Mouse (Mus musculus) bone marrow, adult 2 months (tissue): ENCODE measurements around the gene Gpt2. TPM values are rescaled to one million over a fixed set of nuclear protein-coding genes. Genes with fewer than 3 reads are reported as not detected.

ENCODE experiments used
- H3K27ac ChIP-seq: fragments of 200-500 bp; 2 replicates; pipeline ENCODE4 v1.5.1; 2012; ENCODE audit warnings: low read depth, mild to moderate bottlenecking, control low read depth, inconsistent platforms, low read length; ENCODE audit not compliant: control insufficient read depth, poor library complexity, insufficient read depth
- H3K4me1 ChIP-seq: fragments of 200-500 bp; 2 replicates; pipeline ENCODE4 v1.6.1; 2011; ENCODE audit warnings: low read length; ENCODE audit not compliant: control insufficient read depth, insufficient read depth
- H3K4me3 ChIP-seq: fragments of 200-500 bp; replicated peaks from 2 replicates; pipeline ENCODE3; 2011; ENCODE audit warnings: mild to moderate bottlenecking, low read depth, low read length, control low read depth; ENCODE audit not compliant: control insufficient read depth
- CTCF ChIP-seq: fragments of 200-500 bp; IDR thresholded peaks from 2 replicates; pipeline ENCODE4 v1.5.1; 2011; ENCODE audit warnings: low read length, control low read depth; ENCODE audit not compliant: control insufficient read depth, insufficient read depth
- POLR2A ChIP-seq: fragments of 200-500 bp; IDR thresholded peaks from 2 replicates; pipeline ENCODE4 v1.6.1; 2011; ENCODE audit warnings: low read depth, mild to moderate bottlenecking, control low read depth, low read length, borderline replicate concordance; ENCODE audit not compliant: control insufficient read depth
- WGBS: fragments of 180-500 bp; shearing (Covaris S2); methylation state at CpG from one replicate; pipeline ENCODE4 v1.1.7; 2018; 5-methylcytosine and 5-hydroxymethylcytosine counted together
- polyA plus RNA-seq: library from polyadenylated mRNA; stranded (reverse); fragments of >200 nt; gene quantifications from 2 replicates; pipeline ENCODE4 v1.2.4, GENCODE M21; 2011; ENCODE audit warnings: low replicate concordance; ENCODE audit not compliant: missing spikeins, insufficient read depth, insufficient read length

The Gpt2 gene
- polyA plus RNA-seq, 1 experiment, result 4.0 TPM

DNA sequence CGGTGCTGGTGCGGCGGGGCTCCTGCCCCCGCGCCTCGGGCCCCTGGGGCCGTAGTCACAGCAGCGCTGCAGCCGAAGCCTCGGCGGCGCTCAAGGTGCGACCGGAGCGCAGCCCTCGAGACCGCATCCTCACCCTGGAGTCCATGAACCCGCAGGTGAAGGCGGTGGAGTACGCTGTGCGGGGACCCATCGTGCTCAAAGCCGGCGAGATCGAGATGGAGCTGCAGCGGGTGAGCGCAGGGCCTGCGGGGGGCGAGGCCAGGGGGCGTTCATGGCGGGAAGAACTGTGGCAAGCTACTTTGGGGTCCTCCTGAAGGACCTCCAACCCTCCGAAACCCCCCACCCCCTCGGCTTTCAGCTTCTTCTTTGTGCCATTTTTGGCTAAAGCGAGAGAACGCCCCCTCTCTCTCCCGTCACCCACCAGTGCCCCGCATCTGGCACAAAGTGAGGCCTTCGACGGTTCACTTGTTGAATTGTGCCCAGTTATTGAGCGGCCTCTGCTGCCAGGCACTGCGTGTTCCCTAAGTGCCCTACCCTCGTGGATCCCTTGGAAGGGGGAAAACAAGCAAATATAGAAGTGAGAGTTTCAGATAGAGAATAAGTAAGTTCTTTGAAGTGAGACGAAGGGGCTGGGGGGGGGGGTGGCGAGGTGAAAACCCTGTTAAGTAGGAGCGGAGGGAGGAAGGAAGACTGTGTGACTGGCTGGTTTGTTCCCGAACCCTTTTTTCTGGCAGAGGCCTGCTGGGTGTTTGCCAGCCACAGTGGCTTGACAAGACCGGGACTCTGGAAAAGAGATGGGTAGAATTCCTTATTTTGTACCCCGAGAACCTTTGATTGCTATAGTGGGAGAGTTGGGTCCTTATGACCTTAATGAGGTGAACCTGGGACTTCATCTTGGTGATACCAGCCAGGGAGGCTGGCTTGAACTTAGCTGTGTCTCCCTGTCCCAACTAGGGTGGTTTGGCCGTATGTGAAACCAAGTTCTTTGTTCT, 860 bp downstream of the Gpt2 start:
- Histone ChIP-seq H3K4me3 (peak overlapping the region; percentile 96), H3K27ac (no peak overlapping the region), H3K4me1 (no peaks in the 10 kb centered on the region; the same call in 1 of the 2 replicates)
- no peak for TF ChIP-seq POLR2A
- TF ChIP-seq CTCF, result no peak
- 11% methylated on average over 48 of the region's 49 CpGs for WGBS

DNA sequence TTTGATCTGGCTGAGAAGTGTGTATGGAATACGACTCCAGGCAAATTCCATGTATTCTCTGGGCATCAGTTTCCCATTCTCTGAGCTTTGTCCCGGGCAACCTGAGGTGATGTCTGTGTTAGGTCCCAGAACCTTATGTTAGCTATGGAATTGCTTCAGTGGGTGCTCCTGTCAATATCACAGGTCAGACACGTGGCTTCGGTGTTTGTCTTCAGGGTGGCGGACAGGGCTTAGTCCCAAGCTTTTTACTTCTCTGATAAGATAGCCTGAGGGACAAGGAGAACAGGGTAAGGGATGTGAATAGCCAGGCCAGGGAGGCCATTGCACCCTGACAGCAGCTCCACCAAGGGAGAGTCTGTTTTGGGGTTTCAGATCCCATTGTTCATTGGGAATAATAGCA, 3.7 kb downstream of the Gpt2 start:
- TF ChIP-seq POLR2A (no peak), CTCF (no peak)

DNA sequence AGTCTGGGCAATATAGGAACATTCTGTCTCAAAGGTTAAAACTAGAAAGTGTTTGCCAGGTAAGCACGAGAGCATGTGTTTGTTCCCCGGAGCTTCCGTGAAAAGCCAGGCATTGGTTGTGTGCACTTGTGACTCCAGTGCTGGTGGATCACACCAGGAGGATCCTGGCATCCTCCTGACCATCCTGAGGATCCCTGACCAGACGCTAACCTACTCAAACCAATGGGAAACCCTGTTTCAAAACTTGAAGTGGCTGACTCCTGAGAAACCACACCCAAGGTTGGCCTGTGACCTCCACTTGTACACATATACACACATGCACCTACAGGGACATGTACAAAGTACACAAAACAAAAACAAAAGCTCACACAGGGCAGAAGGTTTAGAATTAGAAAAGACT, 4.4 kb downstream of the Gpt2 start:
- H3K4me1 ChIP-seq, result peaks cover 2% of the 10 kb centered on the region; the same call in 1 of the 2 replicates
- no peak overlapping the region for H3K27ac ChIP-seq
- TF ChIP-seq POLR2A (no peak), CTCF (no peak)
- WGBS, result 82% methylated on average over 4 of the region's 4 CpGs
- H3K4me3 ChIP-seq, result no peak overlapping the region

More for the DNA sequence above, 3.7 kb downstream of the Gpt2 start:
- no peak overlapping the region for H3K4me3 ChIP-seq
- no peak overlapping the region for H3K27ac ChIP-seq
- 88% methylated on average over 5 of the region's 5 CpGs for WGBS
- peaks cover 2% of the 10 kb centered on the region; the same call in 1 of the 2 replicates for H3K4me1 ChIP-seq

DNA sequence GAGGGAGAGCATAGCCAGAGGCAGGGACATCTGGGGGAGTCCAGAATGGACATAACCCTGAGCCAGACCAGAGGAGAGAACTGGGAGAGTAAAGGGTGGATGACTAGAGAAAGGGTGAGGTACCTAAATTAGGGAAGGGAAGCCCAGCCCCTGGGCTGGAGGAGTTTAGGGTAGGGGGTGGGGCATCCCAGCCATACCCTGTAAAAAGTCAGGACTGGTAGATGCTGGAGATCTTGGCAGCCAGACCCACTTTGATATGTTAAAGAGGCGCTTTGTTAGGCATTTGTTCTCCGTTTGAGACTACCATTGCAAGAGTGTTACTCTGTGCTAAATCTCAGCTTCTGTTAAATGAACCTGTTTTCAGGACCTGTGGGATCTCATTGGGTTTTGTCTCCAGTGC, 6.2 kb downstream of the Gpt2 start:
- TF ChIP-seq CTCF (no peak), POLR2A (no peak)
- Histone ChIP-seq H3K4me3 (no peak overlapping the region), H3K4me1 (peaks cover 3% of the 10 kb centered on the region; the same call in 1 of the 2 replicates), H3K27ac (no peak overlapping the region)
- whole genome bisulfite sequencing, result 91% methylated on average over 2 of the region's 2 CpGs

DNA sequence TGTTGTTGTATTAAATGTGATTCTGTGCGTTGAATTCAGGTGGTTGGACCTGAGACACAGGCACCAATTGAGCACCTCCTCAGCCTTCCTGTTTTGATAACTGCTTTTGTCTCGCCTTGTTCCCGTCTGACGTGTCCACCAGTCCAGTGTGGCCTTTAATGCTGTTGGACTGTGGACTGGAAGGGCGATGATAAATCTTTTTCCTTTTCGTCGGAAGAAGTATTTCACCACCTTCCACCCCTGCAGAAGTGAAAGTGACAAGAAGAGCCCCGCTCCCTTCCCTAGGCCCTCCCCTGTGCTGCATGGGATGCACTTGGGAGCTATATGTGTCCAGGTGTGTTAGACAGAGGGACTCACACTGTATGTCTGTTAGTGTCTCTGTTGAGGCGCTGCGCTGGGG, 8.1 kb downstream of the Gpt2 start:
- 66% methylated on average over 10 of the region's 10 CpGs for WGBS
- Histone ChIP-seq H3K4me3 (no peak overlapping the region), H3K27ac (no peak overlapping the region), H3K4me1 (peaks cover 3% of the 10 kb centered on the region; the same call in 1 of the 2 replicates)
- no peak for TF ChIP-seq POLR2A
- no peak for TF ChIP-seq CTCF

DNA sequence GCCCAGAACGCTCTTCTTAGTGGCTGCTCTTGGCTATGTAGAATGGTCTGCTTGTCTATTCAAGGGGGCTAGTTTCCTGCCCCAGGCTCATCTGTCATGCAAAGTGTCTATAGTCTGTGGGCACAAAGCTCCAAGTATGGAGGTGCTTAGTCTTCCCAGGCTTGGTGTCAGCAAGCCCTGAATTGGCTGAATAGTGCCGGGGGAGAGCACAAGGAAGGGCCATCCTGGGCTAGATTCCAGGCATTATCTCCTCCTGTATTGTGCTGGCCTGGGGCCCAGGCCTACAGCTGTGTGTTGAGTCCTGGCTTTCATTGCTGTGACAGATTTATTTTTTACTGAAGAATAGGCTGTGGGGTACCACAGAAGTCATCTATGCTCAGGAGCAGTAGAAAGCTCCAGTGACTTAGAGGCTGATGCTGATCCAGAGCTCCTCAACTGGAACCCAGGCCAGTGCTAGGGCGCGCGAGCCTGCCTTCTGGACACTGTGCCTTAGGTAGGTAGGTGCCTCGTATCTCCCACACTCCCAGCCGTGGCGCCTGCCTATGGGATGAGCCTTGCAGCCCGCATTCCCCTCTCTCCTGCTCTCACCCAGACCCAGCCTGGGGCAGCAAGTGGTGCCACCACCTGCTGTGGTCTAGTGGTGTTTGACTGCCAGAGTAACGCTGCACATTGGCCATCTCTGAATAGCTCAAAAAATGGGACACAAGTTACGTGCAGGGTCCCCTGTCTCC, 8.7 kb downstream of the Gpt2 start:
- Histone ChIP-seq H3K4me1 (peaks cover 3% of the 10 kb centered on the region; the same call in 1 of the 2 replicates), H3K4me3 (no peak overlapping the region), H3K27ac (no peak overlapping the region)
- WGBS, result 88% methylated on average over 11 of the region's 11 CpGs
- TF ChIP-seq CTCF, result no peak
- TF ChIP-seq POLR2A, result no peak

DNA sequence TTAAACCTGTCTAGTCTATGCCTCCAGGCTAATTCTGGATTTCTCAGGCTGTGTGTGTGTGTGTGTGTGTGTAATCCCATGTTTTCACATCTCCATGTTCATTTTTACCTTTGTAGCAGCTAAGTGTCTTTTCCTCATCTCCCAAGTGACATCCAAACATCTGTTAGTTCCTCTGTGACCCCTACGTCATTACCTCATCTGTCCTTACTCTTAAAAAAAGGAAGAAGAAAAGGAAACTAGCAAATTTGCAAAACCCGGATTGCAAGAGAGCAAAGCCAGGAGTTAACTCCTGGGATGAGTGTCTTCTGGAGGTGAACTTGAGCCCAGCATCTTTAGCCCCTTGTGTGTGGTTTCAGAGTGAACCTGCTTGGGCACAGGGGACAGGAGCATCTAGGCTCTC, 10.0 kb downstream of the Gpt2 start:
- Histone ChIP-seq H3K4me1 (peaks cover 3% of the 10 kb centered on the region; the same call in 1 of the 2 replicates), H3K27ac (no peak overlapping the region), H3K4me3 (no peak overlapping the region)
- whole genome bisulfite sequencing, result 18% methylated on average over 2 of the region's 2 CpGs
- TF ChIP-seq POLR2A, result no peak
- no peak for TF ChIP-seq CTCF

DNA sequence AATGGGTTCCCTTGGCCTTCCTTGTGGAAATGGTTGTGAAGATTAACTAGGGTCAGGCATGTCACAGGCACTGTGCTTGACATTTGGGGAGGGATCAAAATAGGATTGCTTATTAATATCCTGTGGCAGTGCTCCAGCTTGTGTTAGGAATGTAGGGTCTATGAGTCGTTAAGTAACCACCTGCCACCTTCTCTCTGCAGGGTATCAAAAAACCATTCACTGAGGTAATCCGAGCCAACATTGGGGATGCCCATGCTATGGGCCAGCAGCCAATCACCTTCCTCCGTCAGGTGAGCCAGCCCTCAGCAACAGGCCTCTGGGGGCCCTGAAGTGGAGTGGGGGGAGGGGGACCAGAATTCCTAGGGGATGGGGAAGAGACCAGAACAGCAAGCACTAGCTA, 10.7 kb downstream of the Gpt2 start:
- Histone ChIP-seq H3K4me3 (no peak overlapping the region), H3K27ac (no peak overlapping the region), H3K4me1 (peaks cover 3% of the 10 kb centered on the region; the same call in 1 of the 2 replicates)
- TF ChIP-seq CTCF (no peak), POLR2A (no peak)
- WGBS, result 77% methylated on average over 3 of the region's 3 CpGs
